Mouse (Mus musculus) T-helper 2 cell (primary cell): ENCODE measurements around the gene Igfals.

Source experiments
- in situ Hi-C: fragments of 300-600 bp; cut with MboI, MseI; formaldehyde crosslinking; loops from one replicate; pipeline ENCODE4 v1.15.1; 2025; ENCODE audit warnings: high pct_unique_total_duplicates

Gene Igfals

DNA sequence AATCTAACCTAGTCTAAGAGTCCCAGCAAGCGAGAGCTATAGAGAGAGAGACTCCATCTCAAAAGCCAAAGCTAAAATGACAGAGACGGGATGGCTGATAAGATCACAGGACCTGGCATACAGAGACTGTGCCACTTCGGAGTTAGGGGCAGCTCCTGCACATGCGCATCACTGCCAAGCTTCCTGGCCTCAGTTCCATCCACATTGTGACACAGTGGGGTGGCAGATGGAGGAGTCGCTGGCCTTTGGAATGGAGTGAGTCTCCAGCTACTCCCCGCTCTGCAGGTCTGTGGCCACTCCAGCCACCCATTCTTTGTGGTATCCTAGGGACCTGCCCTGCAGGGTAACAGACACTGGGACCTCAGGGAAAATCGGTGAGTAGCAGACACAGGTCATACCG lies at the start of gene Igfals:
Igfals (plus strand) TSS at position 222 of the 400 bp plus-strand sequence.
- in situ Hi-C loops = no loop called here

DNA sequence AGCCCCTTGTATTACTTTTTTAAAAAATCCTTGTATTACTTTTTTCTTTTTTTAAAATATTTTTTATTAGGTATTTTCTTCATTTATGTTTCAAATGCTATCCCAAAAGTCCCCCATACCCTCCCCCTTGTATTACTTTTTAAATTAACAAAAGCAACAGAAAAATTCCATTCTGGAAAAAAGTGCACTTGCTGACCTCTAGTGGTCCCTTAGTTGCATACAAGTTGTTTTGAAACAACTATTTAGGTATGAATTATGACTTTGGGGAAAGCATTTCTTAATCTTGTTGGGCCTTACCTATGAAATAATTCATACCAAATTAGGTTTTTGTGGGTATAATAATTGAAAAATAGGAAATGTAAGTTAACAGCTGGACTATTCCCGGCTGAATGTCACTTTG lies 48.3 kb upstream of the Igfals start:
- in situ Hi-C loops = loop anchor here (5.0 kb wide), 1 partner anchor 50 kb away; no protein-coding TSS in a partner anchor

DNA sequence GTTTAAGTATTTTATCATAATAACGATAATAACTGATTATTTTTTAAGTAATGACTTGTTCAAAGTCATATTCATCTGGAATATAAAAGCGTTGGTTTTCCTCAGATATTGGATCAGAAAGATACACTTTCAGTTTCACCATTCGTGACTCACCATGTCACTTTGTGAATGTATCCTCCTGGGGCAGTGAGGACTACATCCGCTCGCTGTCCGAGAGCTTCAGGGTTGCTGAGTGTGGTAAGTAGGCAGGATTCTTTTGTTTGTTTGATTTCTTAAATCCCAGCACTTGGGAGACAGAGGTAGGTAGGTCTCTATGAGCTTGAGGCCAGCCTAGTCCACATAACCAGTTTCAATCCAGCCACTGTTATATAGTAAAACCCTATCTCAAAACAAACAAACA lies 47.6 kb upstream of the Igfals start:
- in situ Hi-C loops = loop anchor here (5.0 kb wide), 1 partner anchor 51 kb away; no protein-coding TSS in a partner anchor

DNA sequence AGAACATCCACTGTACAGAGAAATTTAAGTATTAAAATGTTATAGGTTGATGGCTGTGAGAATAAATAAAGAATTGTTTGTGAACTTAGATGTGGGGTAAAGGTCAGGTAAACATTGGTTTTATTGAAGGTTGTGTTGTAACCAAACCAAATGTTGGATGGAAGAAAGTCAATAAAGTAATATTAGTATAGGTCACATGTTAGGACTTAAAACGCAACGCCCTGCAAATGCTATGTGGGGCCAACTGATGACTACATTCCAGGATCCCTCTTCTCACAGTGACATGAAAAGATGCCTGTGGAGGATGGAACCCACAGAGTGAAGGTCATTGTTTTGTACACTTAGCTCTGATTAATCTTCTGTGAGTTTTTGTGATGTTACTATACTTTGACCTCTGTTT lies 46.3 kb upstream of the Igfals start:
- in situ Hi-C loops = loop anchor here (5.0 kb wide), 1 partner anchor 52 kb away; no protein-coding TSS in a partner anchor

DNA sequence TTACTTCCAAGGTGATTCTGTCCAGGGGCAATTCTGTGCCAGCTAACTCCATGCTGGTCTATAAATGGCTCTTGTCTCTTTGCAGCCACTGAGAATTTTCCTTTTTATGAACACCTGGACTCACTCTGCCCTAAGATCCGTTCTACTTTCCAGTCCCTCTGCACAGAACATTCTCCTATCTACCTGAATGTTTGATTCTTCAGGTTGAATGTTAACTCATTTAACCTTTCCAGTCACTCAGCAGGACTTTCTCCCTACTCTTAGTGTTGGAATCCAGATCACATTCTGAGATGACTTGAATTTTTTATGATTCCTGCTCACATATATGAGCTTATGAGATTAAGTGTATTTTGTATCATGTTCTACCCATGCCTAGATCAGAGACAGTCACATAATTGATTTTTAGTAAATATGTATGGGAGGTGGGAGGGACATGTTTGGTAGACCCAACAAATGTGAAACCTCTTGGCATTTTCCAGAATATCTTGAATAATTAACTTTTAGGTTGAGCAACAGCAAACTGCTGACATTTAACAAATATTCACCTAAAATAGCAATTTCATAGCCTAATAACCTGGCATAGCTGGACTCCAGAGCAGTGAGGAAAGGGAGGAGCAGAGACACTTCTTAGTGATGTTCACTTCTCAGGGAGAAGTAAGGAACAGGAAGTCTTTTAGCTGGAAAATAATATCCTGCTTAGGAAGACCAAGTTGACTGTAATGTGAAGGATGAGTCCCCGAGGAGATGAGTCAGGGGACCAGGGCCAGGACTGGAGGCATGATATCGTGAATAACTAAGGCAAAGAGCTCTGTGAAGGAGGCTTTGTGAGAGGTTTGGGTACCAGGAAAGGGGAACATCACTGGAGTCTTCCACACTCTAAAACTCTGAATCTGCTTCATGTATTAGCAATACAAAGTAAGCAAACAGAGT lies 44.2 kb upstream of the Igfals start:
- in situ Hi-C loops = no loop called here

DNA sequence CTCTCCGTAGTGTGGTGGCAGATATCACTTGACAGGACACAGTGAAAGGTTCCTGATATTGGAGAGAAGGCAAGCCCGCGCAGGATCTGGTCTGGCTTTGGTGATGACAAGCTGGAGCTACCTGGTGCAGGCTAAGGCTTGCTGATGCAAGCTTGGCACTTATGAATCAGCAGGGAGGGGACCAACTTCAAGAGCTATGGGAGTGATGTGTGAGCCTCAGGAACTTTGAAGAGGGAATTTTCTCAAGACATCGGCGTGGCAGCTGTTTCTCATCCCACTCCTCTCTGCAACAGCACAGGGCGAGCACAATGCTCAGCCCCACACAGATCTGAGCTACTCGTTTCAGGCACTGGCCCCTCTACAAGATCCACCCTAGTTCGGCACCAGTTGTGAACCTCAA lies 26.0 kb upstream of the Igfals start, which contains the start of gene Hagh:
Hagh (plus strand) TSS at position 302 of the 400 bp plus-strand sequence.
- in situ Hi-C loops = no loop called here

DNA sequence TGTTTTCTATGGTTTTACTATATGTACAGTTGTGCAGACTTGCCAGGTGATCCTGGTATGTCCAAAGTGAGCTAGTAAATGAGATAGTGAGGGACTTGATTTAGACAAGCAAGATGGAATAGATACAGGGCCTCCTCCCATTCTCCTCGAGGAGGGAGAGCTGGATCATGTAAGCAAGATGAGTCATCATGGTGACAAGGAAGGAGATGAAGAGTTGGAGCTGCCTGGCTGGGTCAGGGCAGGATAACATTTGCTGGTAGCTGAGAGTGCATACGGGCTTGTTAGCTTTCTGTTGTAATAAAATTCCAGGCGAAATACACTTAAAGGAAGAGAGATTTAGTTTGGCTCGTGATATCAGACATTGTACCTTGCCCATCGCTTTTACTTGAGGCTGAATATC lies 25.5 kb upstream of the Igfals start:
- in situ Hi-C loops = no loop called here

DNA sequence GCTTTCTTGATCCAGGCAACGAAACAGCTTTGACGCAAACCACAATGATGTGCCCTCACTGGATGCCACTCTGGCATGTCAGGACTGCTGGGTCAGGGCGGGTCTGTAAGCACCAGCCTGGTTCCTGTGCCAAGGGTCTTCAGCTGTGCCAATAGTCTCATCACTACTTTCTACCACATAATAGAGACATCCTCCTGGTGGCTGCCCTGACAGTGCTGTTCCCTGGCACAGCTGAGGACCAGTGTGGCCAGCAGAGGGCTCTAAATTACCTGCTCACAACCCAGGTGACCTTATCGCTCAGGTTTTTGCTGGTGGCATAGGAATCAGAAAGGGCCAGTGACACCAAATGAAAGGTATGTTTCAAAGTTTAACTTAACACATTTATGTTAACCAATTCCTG lies 24.7 kb upstream of the Igfals start:
- in situ Hi-C loops = no loop called here

DNA sequence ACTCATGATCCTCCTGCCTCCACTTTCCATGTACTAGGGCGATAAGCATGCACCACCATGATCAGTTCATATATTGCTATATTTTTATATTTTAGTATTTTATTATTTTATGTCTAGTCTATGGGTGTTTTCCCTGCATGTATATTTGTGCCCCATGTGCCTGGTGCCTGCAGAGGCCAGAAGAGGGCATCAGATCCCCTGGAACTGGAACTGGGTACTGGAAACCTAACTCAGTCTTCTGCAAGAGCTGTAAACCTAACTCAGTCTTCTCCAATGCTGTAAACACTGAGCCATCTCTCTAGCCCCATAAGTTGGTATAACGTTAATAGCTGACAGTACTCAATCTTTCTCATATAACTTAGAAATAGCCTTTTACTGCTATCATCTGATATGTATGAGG lies 23.2 kb upstream of the Igfals start:
- in situ Hi-C loops = no loop called here

DNA sequence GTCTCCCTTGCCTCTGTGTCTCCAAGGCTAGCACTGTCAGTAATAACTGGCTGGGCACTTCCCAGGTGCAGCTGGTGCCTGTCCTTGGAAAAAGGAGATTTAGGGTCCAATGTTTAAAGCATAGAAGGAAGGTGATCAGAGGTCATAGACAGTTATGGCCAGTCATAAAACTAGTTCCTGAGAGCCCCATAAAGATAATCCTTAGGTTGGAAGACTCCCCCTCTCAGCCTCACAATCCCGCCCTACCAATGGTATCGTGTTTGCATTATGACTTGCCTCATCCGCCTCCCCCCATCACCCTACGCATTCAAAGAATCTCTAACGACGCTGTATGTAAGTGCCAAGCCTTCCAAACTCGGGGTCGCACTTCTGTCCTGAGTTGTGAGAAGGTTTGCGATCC lies 21.3 kb upstream of the Igfals start:
- in situ Hi-C loops = no loop called here

DNA sequence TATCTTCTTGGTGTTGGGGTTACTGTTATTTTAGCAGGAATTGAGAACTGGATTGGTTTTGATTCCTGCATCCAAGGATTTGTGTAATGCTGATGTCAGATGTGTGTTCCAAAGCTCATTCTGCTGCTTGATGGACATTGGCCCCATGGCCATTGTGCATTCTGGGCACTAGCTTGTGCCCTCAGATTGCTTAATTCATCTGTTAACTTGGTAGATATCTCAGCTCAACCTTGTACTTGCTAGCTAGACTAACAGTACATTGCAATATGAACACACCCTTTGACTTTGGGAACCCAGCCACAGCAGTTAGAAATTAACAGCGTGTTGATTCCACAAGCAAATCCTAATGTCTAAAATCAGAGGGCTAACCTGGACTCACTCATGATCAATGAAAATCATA lies 18.4 kb upstream of the Igfals start:
- in situ Hi-C loops = no loop called here

DNA sequence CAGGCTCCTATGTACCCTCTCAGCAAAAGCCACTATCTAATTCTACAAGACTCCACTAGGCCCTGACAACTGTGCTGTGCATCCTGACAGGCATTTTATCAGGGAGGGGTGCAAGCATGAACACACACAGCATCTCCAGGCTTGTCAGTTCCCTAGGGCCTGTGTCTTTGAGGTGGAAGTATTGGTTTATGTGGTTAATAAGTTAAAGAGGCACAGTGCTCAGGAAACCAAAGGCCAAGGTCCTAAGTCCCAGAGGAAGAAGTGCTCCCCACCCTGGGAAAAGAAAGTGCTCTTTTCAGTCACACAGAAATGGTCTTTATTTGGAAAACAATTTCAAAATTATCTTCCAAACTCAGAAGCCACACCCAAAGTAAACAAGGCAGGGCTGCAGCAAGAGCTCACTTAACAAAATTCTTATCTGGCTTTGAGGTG lies 17.2 kb upstream of the Igfals start:
- in situ Hi-C loops = no loop called here

DNA sequence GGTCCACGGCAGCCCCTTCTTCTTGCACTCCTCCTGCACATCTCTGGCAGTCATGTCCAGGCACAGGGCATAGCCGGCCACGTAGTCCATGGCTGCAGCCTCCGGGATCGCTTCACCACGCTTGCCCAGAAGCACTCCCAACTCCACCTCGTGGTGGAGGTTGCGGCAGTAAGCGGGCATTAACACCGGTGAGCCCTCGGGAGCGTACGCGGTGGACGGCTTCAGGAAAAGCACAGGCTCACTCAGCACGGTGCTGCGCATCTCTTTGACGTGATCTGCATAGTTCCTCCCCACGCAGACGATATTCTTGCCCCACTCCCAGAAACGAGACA lies 16.1 kb upstream of the Igfals start:
- in situ Hi-C loops = no loop called here

DNA sequence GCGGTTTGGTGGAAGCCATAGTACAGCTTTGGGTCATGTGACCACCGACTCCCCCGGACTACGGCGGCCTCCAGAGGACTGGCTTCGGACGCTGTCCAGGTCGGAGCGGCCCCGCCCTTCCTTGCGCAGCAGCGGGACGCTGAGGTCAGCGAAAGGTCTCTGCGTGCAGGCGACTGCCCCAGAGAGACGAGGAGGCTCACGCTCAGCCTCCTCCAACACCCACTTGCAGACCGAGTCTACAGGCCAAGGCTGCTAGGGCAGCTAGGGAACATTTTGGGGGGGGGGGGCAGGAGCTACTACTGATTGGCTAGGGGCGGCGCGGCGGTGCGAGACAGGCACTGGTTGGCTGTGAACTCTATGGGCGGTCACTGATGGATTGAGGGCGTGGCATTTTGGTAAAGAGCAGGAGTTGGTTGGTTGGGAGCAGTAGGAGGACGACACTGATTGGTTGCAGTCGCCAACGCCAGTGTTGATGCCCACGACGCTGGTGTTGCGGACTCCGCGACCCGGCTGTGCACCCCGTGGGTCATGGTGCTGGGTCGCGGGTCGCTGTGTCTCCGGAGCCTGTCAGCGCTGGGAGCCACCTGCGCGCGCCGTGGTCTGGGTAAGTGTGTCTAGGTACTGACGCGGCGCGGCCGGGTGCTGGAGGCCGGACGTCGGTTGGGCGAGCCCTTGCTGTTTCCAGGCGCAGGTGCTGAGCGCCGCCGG lies 15.6 kb upstream of the Igfals start, which contains the start of gene Fahd1:
Fahd1 (minus strand) TSS at position 300 of the 708 bp plus-strand sequence.
- in situ Hi-C loops = no loop called here

DNA sequence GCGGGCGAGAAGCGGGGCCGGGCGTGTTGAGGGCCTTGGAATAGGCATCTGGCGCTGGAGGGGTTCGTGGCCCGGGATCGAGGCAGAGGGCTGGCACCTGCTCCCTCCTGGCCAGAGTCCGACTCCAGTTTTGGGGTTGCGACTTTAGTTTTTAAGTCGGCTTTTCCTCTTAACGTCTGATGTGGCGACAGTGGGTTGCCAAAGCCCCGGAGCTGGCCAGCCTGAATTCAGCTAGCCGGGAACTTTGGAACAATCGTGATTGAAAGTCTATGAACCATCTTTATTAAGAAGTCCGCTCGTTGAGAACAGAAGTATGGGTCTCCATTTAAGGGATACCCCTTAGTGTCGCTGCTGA lies 15.0 kb upstream of the Igfals start:
- in situ Hi-C loops = no loop called here

DNA sequence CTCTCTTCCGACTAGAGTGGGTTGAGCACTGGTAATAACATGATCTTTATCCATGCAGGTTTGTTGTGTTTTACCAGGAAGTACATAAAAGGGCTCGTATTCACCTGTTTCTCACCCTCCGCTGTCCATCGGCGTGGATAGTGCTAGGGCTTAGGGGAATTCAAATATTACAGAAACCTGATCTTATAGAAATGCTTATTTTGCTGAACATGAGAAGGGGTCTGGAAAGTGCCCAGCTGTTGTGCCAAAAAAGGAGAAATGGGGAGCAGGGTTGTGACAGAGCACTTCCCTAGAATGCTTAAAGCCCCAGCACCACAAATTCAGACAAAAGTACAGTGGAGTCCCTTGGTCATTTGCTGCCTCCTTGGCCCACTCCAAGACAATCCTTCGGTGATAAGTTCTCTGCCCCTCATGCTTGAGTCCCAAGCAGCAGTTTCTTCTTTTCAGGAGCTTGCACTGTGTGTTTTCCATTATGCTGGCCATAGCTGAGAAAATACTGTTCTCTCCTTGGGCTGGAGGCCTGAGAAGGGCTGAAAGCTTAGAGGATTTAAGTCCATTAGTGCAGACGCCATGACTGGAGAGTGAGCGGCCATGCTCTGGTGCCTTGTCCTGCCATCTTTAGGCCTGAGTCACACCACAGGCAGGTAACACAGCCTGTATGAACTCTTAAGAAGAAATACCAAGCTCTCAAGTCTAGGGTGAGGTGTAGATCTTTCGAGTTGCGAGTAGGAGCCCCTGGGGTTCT lies 14.2 kb upstream of the Igfals start:
- in situ Hi-C loops = no loop called here

DNA sequence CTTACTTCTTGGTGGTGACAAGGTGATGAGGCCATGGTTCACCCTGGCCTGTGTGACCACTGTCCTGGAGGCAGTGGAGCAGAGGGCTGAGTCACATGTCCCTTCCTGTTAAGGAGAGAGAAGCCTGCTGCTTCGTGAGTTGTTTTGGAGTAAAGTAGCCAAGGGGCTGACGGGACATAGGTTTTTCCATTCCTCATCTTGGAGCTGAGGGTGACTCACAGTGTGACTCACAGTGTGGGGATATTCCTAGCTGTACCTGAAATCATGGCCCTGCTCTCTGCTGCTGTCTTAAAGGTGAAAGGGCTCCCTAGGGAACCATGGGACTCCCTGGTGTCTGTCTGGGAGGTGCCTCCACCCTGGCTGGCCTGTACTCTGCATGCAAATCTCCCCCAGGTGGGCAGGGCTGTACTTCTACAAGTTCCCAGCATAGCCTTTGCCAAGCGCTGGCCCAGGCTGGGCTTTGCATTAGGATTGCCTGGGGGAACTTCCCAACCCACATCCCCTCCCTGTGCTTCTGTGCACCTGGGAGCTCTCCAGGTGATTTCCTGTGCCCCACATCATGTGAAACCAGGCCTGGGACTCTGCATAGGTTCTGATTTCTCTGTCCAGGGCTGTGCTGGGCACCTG lies 9.8 kb upstream of the Igfals start:
- in situ Hi-C loops = no loop called here

DNA sequence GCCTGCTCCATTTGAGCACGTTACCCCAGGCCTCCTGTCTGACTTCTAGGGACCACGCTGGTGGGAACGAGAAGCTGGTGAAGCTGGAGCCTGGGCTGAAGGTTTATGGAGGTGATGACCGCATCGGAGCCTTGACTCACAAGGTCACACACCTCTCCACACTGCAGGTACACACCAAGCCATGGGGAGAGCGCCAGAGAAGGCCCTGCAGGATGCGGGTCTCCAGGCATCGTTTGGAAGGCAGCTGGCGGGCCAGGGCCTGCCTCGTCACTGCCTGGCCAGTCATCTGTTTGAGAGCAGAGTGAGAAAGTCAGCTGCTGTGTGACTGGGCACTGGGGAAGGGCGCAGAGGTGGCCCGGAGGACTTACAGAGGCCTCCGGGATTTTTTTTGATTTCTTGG lies 9.2 kb upstream of the Igfals start:
- in situ Hi-C loops = no loop called here

DNA sequence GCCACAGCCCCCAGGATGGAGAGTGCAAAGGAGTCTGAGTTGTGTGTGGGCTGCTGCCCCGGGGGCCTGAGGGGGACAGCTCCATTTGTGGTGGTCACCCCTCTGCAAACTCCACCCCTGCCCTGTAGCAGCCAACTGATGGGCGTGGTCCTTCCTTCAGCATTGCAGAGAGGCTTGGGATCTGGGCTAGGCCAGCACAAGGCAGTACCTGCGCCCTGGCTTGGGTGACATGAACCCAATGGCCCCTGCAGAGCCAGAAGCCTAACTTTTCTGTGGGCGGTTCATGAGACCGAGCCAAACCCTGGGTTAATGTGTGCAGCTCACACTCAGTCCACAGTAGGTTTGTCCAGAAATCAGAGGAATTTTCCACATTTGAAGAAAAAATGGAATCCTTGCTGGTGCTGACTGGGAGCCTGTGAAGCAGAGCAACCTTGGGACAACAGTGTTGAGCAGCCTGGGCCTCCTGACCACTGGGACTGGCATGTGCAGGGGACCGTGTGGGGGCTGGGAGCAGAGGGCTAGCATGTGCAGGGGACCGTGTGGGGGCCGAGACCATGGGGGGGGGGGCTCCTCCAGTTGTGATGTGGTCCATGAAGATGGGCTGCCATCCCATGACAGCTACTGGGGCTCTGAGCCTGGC lies 7.8 kb upstream of the Igfals start:
- in situ Hi-C loops = no loop called here

DNA sequence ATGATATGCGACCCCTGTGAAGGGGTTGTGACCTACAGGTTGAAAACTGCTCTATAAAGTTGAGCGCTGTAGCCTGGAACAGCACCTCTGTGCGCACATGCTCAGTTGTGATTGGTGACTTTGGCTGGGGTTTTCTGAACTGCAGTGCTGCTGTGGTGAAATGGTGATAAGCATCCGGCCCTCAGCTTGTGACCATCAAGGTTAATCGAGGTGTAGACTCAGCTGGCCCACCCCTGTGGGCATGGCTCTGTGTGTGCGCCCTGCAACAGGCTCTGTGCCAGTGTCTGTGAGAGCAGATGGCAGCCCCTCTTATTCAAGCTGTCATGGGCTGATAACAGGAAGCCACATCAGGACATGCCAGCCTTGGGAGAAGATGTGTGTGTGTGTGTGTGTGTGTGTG lies 6.8 kb upstream of the Igfals start:
- in situ Hi-C loops = no loop called here

DNA sequence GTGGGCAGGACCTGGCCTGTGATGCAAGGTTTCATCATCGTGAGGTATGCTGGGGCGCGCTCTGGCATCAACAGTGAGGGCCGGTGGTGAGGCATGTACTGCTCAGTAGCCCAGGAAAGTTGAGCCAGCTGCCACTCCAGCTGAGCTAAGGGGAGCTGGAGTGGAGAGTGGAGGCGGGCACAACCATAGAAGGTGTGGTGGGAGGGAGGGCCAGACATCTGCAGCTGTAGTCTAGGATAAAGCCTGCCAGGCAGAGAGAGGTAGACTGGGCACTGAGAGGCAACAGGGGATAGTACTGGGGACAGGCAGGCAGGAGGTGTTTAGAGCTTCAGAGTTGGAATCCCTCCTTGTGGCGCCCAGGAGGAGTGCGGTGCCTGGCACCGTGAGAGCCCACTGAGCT lies 5.7 kb upstream of the Igfals start:
- in situ Hi-C loops = no loop called here
